Mouse (Mus musculus) CD4-positive naive resting alpha-beta T cell, adult 57 days (primary cell): ENCODE results near the gene Asb1. TPM values are rescaled to one million over a fixed set of nuclear protein-coding genes. Genes with fewer than 3 reads are reported as not detected.

ENCODE experiments used
- total RNA-seq: library from RNA; stranded (reverse); gene quantifications from one replicate; pipeline ENCODE4 v1.2.4, GENCODE M21; 2023

Asb1 gene
- 11.1 TPM for total RNA-seq

GRCm38 (mm10) chr1:91540271-91540826 lies at the start of gene Asb1:
TSS of gene Asb1 (plus strand) at chr1:91540544.

GRCm38 (mm10) chr1:91494457-91495140 lies 45.7 kb upstream of the Asb1 start, which contains the start of gene Traf3ip1:
TSS of gene Traf3ip1 (plus strand) at chr1:91494647.

Other genes with a start within 250 kb of the Asb1 start
- 22.5 TPM for gene Scly, start 242.2 kb upstream of the Asb1 start, total RNA-seq
- gene Espnl, start 218.5 kb upstream of the Asb1 start, total RNA-seq, result 0.21 TPM
- not detected for gene Klhl30, start 189.5 kb upstream of the Asb1 start, total RNA-seq
- not detected for gene Erfe, start 174.1 kb upstream of the Asb1 start, total RNA-seq
- 119 TPM for gene Ilkap, start 141.7 kb upstream of the Asb1 start, total RNA-seq
- 32.2 TPM for gene Hes6, start 126.5 kb upstream of the Asb1 start, total RNA-seq
- gene Per2, start 81.2 kb upstream of the Asb1 start, total RNA-seq, result 11.1 TPM
- 6.0 TPM for gene Traf3ip1, start 45.9 kb upstream of the Asb1 start, total RNA-seq